Mouse (Mus musculus) mouse trophoblast stem cell (cell line): Measurements from ENCODE around the gene Lmbrd2.
"Not testable (repeated sequence)": the region's sequence is repeated elsewhere in the genome, so short reads cannot be mapped to it uniquely, and the experiment has no call there.

Experiments
- in situ Hi-C, 2 experiments: fragments of 300-500 bp; cut with MseI, MboI; formaldehyde crosslinking; loops; 2 replicates in 1 of 2; 3 replicates in 1 of 2; pipeline ENCODE4 v1.15.1; 2025

Lmbrd2 gene

GRCm38 (mm10) chr15:9134891-9135507 is 5.4 kb upstream of the Lmbrd2 start:
- in situ Hi-C loops: no loop called here

- in situ Hi-C loops: no loop called here
Observed at GRCm38 (mm10) chr15:9139447-9139846, 903 bp upstream of the Lmbrd2 start.

- in situ Hi-C loops: no loop called here
Observed at GRCm38 (mm10) chr15:9140684-9141171, 378 bp downstream of the Lmbrd2 start.

GRCm38 (mm10) chr15:9155325-9155724 is 15.0 kb downstream of the Lmbrd2 start, which contains the start of gene Skp2:
Skp2 (minus strand) TSS chr15:9155425.
- in situ Hi-C loops: no loop called here

- in situ Hi-C loops: no loop called here
Observed at GRCm38 (mm10) chr15:9162557-9163070, 22.3 kb downstream of the Lmbrd2 start.

- in situ Hi-C loops: no loop called here
Observed at GRCm38 (mm10) chr15:9164125-9164524, 23.8 kb downstream of the Lmbrd2 start.

- in situ Hi-C loops: no loop called here
Observed at GRCm38 (mm10) chr15:9177038-9177437, 36.7 kb downstream of the Lmbrd2 start.

- in situ Hi-C loops: no loop called here
Observed at GRCm38 (mm10) chr15:9183995-9184394, 43.6 kb downstream of the Lmbrd2 start.

GRCm38 (mm10) chr15:9189796-9190195 is 49.4 kb downstream of the Lmbrd2 start:
- in situ Hi-C loops: no loop called here

GRCm38 (mm10) chr15:9192685-9193084 is 52.3 kb downstream of the Lmbrd2 start:
- in situ Hi-C loops: not testable (repeated sequence)

GRCm38 (mm10) chr15:9198421-9198820 is 58.1 kb downstream of the Lmbrd2 start:
- in situ Hi-C loops: no loop called here

GRCm38 (mm10) chr15:9211891-9212290 is 71.5 kb downstream of the Lmbrd2 start:
- in situ Hi-C loops: no loop called here

- in situ Hi-C loops: not testable (repeated sequence)
Observed at GRCm38 (mm10) chr15:9213026-9213425, 72.7 kb downstream of the Lmbrd2 start.

- in situ Hi-C loops: not testable (repeated sequence)
Observed at GRCm38 (mm10) chr15:9213431-9213830, 73.1 kb downstream of the Lmbrd2 start.

GRCm38 (mm10) chr15:9216446-9216845 is 76.1 kb downstream of the Lmbrd2 start:
- in situ Hi-C loops: no loop called here

- in situ Hi-C loops: not testable (repeated sequence)
Observed at GRCm38 (mm10) chr15:9230917-9231316, 90.6 kb downstream of the Lmbrd2 start.

- in situ Hi-C loops: no loop called here
Observed at GRCm38 (mm10) chr15:9246345-9246744, 106.0 kb downstream of the Lmbrd2 start.
